Mouse (Mus musculus) heart, adult 2 months (tissue): ENCODE results near the gene Exoc4. TPM values are rescaled to one million over a fixed set of nuclear protein-coding genes. Genes with fewer than 3 reads are reported as not detected.

ENCODE experiments used
- DNase-seq, 2 experiments: peaks; one replicate each; pipeline ENCODE4 v3.0.0; 2021
- H3K27ac ChIP-seq: fragments of 200-600 bp; 2 replicates; pipeline ENCODE4 v1.8.1; 2022
- H3K27me3 ChIP-seq: fragments of 200-500 bp; 2 replicates; pipeline ENCODE4 v1.6.1; 2012; ENCODE audit warnings: mild to moderate bottlenecking, low read length, inconsistent platforms, mixed read lengths; ENCODE audit not compliant: control insufficient read depth, insufficient read depth
- H3K36me3 ChIP-seq: fragments of 200-500 bp; 2 replicates; pipeline ENCODE4 v1.6.1; 2012; ENCODE audit warnings: low read length, inconsistent platforms; ENCODE audit not compliant: control insufficient read depth, insufficient read depth
- H3K4me1 ChIP-seq: fragments of 200-500 bp; 2 replicates; pipeline ENCODE4 v1.6.1; 2011; ENCODE audit warnings: low read length; ENCODE audit not compliant: control insufficient read depth, insufficient read depth
- H3K4me3 ChIP-seq: fragments of 200-600 bp; 2 replicates; pipeline ENCODE4 v1.8.1; 2022
- H3K79me2 ChIP-seq: fragments of 200-500 bp; replicated peaks from 2 replicates; pipeline ENCODE4 v1.6.1; 2012; ENCODE audit warnings: mild to moderate bottlenecking, inconsistent platforms, low read length, moderate library complexity, mixed read lengths; ENCODE audit not compliant: control insufficient read depth, insufficient read depth
- H3K9ac ChIP-seq: fragments of 200-500 bp; 2 replicates; pipeline ENCODE4 v1.6.1; 2012; ENCODE audit warnings: low read depth, mild to moderate bottlenecking, control low read depth, inconsistent platforms, low read length, mixed read lengths
- CTCF ChIP-seq: fragments of 200-600 bp; IDR thresholded peaks from 2 replicates; pipeline ENCODE4 v1.8.1; 2022; ENCODE audit warnings: antibody characterized with exemption, mild to moderate bottlenecking, moderate library complexity
- EP300 ChIP-seq: fragments of 200-500 bp; IDR thresholded peaks from 2 replicates; pipeline ENCODE4 v1.6.1; 2011; ENCODE audit warnings: low read depth, low read length, control low read depth; ENCODE audit not compliant: insufficient read depth
- POLR2A ChIP-seq: fragments of 200-500 bp; IDR thresholded peaks from 2 replicates; pipeline ENCODE4 v1.6.1; 2011; ENCODE audit warnings: mild to moderate bottlenecking, low read depth, low read length, control low read depth; ENCODE audit not compliant: insufficient read depth
- WGBS: fragments of 180-500 bp; shearing (Covaris S2); methylation state at CpG from one replicate; pipeline ENCODE4 v1.1.7; 2018; 5-methylcytosine and 5-hydroxymethylcytosine counted together
- intact Hi-C: fragments of 180-260 bp; cut with DNase I; formaldehyde crosslinking; loops from one replicate; pipeline ENCODE4 v1.15.1; 2025
- polyA plus RNA-seq: library from polyadenylated mRNA; depleted of rRNA; stranded (reverse); fragments of >200 nt; gene quantifications from 2 replicates; pipeline ENCODE4 v1.2.3, GENCODE M21; 2012
- total RNA-seq, 2 experiments: library from RNA; stranded (reverse); gene quantifications; 2 replicates each; pipeline ENCODE4 v1.2.3; 2021

Gene Exoc4
- total and polyA plus RNA-seq, 3 experiments: 9.9 to 36.0 (median 34.0) TPM

DNA sequence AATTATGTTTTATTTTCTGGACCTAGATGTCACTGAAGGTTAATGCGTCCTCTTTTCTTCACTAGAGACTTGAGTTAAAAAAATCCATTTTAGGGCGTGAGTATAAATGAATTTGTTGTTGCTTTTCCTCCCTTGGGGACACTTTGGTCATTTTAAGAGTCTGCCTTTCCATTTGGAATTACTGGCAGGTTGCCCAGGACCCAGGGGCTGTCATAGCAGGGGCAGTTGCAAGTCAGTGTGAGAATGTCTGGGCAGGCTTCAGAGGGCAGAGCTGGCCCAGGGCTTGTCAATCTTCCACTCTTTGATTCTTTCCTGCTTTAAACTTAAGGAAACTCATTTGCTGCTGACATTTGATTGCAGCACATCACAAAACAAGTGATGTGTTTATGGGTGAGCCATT, 45.7 kb downstream of the Exoc4 start:
- no peak overlapping the region for H3K4me3 ChIP-seq
- no peak overlapping the region for H3K27ac ChIP-seq
- H3K4me1 ChIP-seq: no peaks in the 10 kb centered on the region
- intact Hi-C loops: no loop called here
- H3K27me3 ChIP-seq: no peaks in the 10 kb centered on the region
- 47% methylated on average over 2 of the region's 2 CpGs for WGBS
- no peaks in the 10 kb centered on the region for H3K79me2 ChIP-seq
- peak; percentile 17 to 31 for DNase-seq
- H3K9ac ChIP-seq: no peak overlapping the region
- no peaks in the 10 kb centered on the region for H3K36me3 ChIP-seq
- TF ChIP-seq POLR2A: no peak
- no peak for TF ChIP-seq EP300
- TF ChIP-seq CTCF: no peak

DNA sequence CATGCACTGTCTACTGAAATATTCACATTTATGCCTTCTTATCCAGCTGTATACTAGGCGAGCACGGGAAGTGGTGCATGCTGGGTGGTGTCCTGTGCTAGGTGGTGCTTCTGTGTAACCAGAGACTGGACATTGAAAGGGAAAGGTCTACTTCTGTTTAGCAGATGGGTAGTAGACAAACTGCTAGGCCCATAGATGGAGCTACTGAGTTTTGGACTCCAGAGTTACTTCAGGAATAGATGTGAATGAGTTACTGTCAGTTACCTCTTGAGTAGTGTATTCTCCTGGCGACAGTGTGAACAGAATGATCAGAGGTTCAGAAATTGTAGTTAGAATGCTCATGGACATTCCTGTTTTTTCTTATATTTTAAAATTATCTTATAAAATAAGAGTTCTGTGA, 48.7 kb downstream of the Exoc4 start:
- WGBS: 84% methylated on average over 3 of the region's 3 CpGs
- H3K36me3 ChIP-seq: no peaks in the 10 kb centered on the region
- TF ChIP-seq POLR2A (no peak), CTCF (peak; percentile 50), EP300 (no peak)
- H3K4me3 ChIP-seq: no peak overlapping the region
- no peaks in the 10 kb centered on the region for H3K79me2 ChIP-seq
- H3K27me3 ChIP-seq: no peaks in the 10 kb centered on the region
- intact Hi-C loops: no loop called here
- H3K9ac ChIP-seq: no peak overlapping the region
- H3K4me1 ChIP-seq: no peaks in the 10 kb centered on the region
- no peak overlapping the region for H3K27ac ChIP-seq
- DNase-seq: no peak

DNA sequence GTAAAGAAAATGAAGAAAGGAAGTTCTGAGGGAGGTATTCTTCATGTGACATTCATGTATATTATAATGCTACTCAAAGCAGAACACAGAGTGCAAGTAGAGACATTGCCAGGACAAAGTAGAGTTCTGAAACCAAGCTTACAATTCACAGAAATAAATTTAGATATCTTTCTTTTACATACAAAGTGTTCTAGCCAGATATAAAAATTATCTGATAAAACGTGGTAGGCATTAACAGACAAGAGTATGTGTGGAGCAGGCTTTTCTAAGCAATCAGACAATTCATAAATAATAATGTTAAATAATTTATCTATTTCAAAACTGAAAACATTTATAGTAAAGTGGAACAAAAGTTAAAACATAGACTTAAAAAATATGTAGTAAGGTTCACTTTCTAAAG, 49.9 kb downstream of the Exoc4 start:
- no peak overlapping the region for H3K4me3 ChIP-seq
- H3K36me3 ChIP-seq: no peaks in the 10 kb centered on the region
- no peaks in the 10 kb centered on the region for H3K4me1 ChIP-seq
- intact Hi-C loops: no loop called here
- 65% methylated on average over 1 of the region's 1 CpGs for WGBS
- H3K27me3 ChIP-seq: no peaks in the 10 kb centered on the region
- TF ChIP-seq CTCF: no peak
- no peak for DNase-seq
- H3K27ac ChIP-seq: no peak overlapping the region
- no peak overlapping the region for H3K9ac ChIP-seq
- no peaks in the 10 kb centered on the region for H3K79me2 ChIP-seq

DNA sequence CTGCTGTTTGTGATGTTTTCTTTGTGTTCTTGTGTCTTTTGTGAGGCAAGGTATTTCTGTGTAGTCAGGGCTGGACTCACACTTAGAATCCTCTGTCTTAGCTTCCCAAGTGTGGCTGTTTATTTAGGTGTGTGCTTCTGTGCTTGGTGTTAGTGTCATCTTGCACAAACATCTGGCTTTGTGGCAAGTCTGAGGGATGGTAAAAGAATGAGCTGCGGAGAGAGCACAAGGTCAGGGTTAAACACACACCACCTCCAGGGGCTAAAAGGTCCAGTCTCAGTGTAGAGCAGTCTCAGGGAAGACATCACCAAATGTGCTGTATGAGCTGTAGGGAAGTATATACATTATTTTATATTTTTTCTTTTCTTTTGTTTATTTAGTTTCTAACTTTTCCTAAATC, 57.1 kb downstream of the Exoc4 start:
- Histone ChIP-seq H3K9ac (no peak overlapping the region), H3K27me3 (no peaks in the 10 kb centered on the region), H3K79me2 (no peaks in the 10 kb centered on the region), H3K4me3 (no peak overlapping the region), H3K27ac (no peak overlapping the region), H3K36me3 (no peaks in the 10 kb centered on the region; the same call in none of the 2 replicates), H3K4me1 (no peaks in the 10 kb centered on the region)
- TF ChIP-seq EP300 (no peak), CTCF (no peak), POLR2A (no peak)
- intact Hi-C loops: no loop called here
- DNase-seq: no peak
- 82% methylated on average over 1 of the region's 1 CpGs for WGBS

DNA sequence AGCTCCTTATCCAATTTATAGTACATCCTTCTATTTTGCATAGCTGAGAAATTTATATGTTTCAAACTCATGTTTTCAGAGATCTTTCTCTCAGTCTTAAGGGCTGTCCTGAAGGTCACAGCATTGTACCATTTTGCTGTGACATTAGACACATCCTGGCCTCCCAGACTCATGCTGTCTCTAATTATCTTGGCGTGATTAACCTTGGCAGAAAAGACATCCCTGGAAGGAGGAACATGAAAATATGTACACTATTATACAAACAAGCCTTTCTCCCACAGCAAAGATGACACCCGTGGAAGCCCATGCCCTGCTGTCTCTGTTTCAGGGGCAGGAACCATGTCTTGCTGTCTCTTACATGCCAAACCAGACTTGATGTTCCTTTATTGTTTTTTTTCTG, 59.8 kb downstream of the Exoc4 start:
- H3K79me2 ChIP-seq: no peaks in the 10 kb centered on the region
- WGBS: 81% methylated on average over 2 of the region's 2 CpGs
- DNase-seq: no peak
- TF ChIP-seq CTCF (no peak), EP300 (no peak), POLR2A (no peak)
- no peak overlapping the region for H3K27ac ChIP-seq
- no peak overlapping the region for H3K4me3 ChIP-seq
- no peaks in the 10 kb centered on the region for H3K4me1 ChIP-seq
- H3K9ac ChIP-seq: no peak overlapping the region
- intact Hi-C loops: no loop called here
- no peaks in the 10 kb centered on the region; the same call in none of the 2 replicates for H3K36me3 ChIP-seq
- no peaks in the 10 kb centered on the region for H3K27me3 ChIP-seq

DNA sequence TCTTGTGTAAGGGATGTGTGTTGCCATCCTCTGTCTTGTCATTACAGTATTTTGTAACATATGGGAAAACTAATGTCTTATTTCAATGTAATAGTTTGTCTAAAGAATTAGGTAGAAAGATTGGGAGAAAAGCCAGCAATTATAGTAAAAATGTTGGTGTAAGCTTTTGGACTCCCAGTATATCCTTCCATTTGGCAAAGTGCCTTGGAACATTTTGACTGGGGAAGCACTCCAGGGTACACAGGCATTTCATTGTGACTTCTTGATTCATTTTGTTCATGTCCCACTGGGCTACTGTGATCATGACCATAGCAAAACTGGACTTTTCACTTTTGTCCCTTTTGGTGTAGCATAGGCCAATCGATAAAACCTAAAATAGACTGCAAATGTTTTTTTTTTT, 61.6 kb downstream of the Exoc4 start:
- WGBS: 65% methylated on average over 1 of the region's 1 CpGs
- DNase-seq: no peak
- no peaks in the 10 kb centered on the region; the same call in 1 of the 2 replicates for H3K36me3 ChIP-seq
- no peaks in the 10 kb centered on the region for H3K79me2 ChIP-seq
- no peaks in the 10 kb centered on the region for H3K4me1 ChIP-seq
- intact Hi-C loops: no loop called here
- H3K27ac ChIP-seq: no peak overlapping the region
- no peak overlapping the region for H3K9ac ChIP-seq
- H3K4me3 ChIP-seq: no peak overlapping the region
- H3K27me3 ChIP-seq: no peaks in the 10 kb centered on the region
- TF ChIP-seq EP300: no peak
- TF ChIP-seq CTCF: no peak
- TF ChIP-seq POLR2A: no peak
